ENCODE assay signal across 24 mouse cellular contexts in the genomic region with DNA sequence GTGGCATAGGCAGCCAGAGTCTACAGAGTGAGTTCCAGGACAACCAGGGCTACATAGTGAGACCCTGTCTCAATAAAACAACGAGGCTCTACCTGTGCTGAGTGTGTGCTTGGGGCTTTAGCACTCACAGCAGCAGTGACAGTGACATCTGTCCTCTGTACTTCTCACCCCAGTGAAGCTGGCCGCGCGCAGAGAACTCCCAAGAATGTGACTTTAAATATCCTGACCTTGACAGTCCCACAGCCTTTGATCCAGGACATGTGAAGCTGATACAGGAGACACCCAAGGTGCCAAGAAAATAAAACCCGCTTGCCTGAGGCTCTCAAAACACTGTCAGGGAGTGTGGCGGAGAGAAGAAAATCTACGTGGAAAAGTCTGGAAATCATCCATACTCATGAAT. TPM values are rescaled to one million over a fixed set of nuclear protein-coding genes. Genes with fewer than 3 reads are reported as not detected.
DNase-seq lines count a peak whose midpoint lies in the region; ATAC-seq and TF ChIP-seq lines count a peak whose summit lies in the region.
"Had no signal": no experiment of that assay in that cellular context is flagged by ENCODE, and none has a peak within 500 bp of the region (broad histone marks: within the 10 kb centered on the region; RNA-seq: fewer than 3 reads in every experiment).

No protein-coding gene starts in this region.

- H3K9me3 ChIP-seq in lung, embryonic 14.5 days (ENCODE audit: low read depth, low read length) = no peaks in the 10 kb centered on the region; the same call in 1 of the 2 replicates
- no peaks in the 10 kb centered on the region for H3K9me3 ChIP-seq in hindbrain, postnatal 0 days (ENCODE audit: low read length)
- H3K9me3 ChIP-seq: embryonic facial prominence, embryonic 15.5 days; midbrain, embryonic 15.5 days had no signal

- TF ChIP-seq CTCF in lung, embryonic 14.5 days (IDR thresholded peaks at IDR 0.05; ENCODE audit: low read depth) = no peak
- TF ChIP-seq CTCF in hindbrain, postnatal 0 days (IDR thresholded peaks at IDR 0.05; ENCODE audit: low read depth) = no peak

- no peaks in the 10 kb centered on the region for H3K27me3 ChIP-seq in lung, embryonic 14.5 days (ENCODE audit: insufficient read depth, low read length)
- H3K27me3 ChIP-seq in hindbrain, postnatal 0 days (ENCODE audit: insufficient read depth, low read length) = no peaks in the 10 kb centered on the region
- H3K27me3 ChIP-seq: CH12.LX; embryonic facial prominence, embryonic 15.5 days; forebrain, embryonic 13.5 days; midbrain, embryonic 15.5 days had no signal

- intact Hi-C loops in heart, postnatal 10 days (cut with DNase I) = no loop called here

- peaks cover under 1% of the 10 kb centered on the region; the same call in 1 of the 2 replicates for H3K4me1 ChIP-seq in lung, embryonic 14.5 days (ENCODE audit: insufficient read depth)
- H3K4me1 ChIP-seq in hindbrain, postnatal 0 days (ENCODE audit: insufficient read depth, low read length) = no peaks in the 10 kb centered on the region
- H3K4me1 ChIP-seq: forebrain, embryonic 13.5 days; midbrain, embryonic 10.5 days; midbrain, embryonic 15.5 days had no signal

- no peaks in the 10 kb centered on the region for H3K36me3 ChIP-seq in lung, embryonic 14.5 days (ENCODE audit: insufficient read depth)
- H3K36me3 ChIP-seq in hindbrain, postnatal 0 days (ENCODE audit: insufficient read depth, low read length) = no peaks in the 10 kb centered on the region
- H3K36me3 ChIP-seq: embryonic facial prominence, embryonic 10.5 days; embryonic facial prominence, embryonic 15.5 days; midbrain, embryonic 10.5 days; midbrain, embryonic 15.5 days had no signal

- H3K4me2 ChIP-seq in lung, embryonic 14.5 days = no peak overlapping the region
- no peak overlapping the region for H3K4me2 ChIP-seq in hindbrain, postnatal 0 days (ENCODE audit: low read depth, low read length)
- H3K4me2 ChIP-seq: embryonic facial prominence, embryonic 15.5 days; forebrain, embryonic 13.5 days; hindbrain, embryonic 14.5 days; midbrain, embryonic 15.5 days had no signal

- H3K9ac ChIP-seq in lung, embryonic 14.5 days = no peak overlapping the region
- no peak overlapping the region for H3K9ac ChIP-seq in hindbrain, postnatal 0 days (replicated peaks; ENCODE audit: low read length)
- H3K9ac ChIP-seq: embryonic facial prominence, embryonic 15.5 days; forebrain, embryonic 13.5 days; hindbrain, embryonic 14.5 days; liver, embryonic 14.5 days; midbrain, embryonic 15.5 days had no signal

- no peak overlapping the region for H3K4me3 ChIP-seq in lung, embryonic 14.5 days (ENCODE audit: low read depth, low read length)
- H3K4me3 ChIP-seq in hindbrain, postnatal 0 days (ENCODE audit: low read length) = no peak overlapping the region
- H3K4me3 ChIP-seq: embryonic facial prominence, embryonic 10.5 days; embryonic facial prominence, embryonic 15.5 days; forebrain, embryonic 13.5 days; midbrain, embryonic 10.5 days; midbrain, embryonic 15.5 days had no signal

- no peak for ATAC-seq in lung, embryonic 14.5 days (ENCODE audit: insufficient read depth)
- ATAC-seq in hindbrain, postnatal 0 days = no peak
- ATAC-seq: forebrain, embryonic 13.5 days; inflammation-experienced regulatory T-cells, adult 6 months; midbrain, embryonic 15.5 days had no signal

- no peak overlapping the region for H3K27ac ChIP-seq in lung, embryonic 14.5 days (ENCODE audit: low read depth)
- no peak overlapping the region for H3K27ac ChIP-seq in hindbrain, postnatal 0 days
- H3K27ac ChIP-seq: embryonic facial prominence, embryonic 10.5 days; embryonic facial prominence, embryonic 15.5 days; forebrain, embryonic 13.5 days; hindbrain, embryonic 14.5 days; liver, embryonic 14.5 days; midbrain, embryonic 10.5 days; midbrain, embryonic 15.5 days had no signal

- 27% methylated on average over 7 of the region's 7 CpGs for WGBS in lung, embryonic 14.5 days
- 76% methylated on average over 7 of the region's 7 CpGs for WGBS in hindbrain, postnatal 0 days

- peak; percentile 56 for DNase-seq in gastrocnemius, adult 18-20 months (ENCODE audit: low spot score)
- no peak for DNase-seq in gastrocnemius, adult 8-10 months (ENCODE audit: low spot score in 2 of 2)
- peak; percentile 46 for DNase-seq in lung, embryonic 14.5 days
- no peak for DNase-seq in lung, postnatal 10 days
- peak; percentile 43 to 56 for DNase-seq in heart, postnatal 10 days
- DNase-seq in urinary bladder, postnatal 4 days (ENCODE audit: low spot score in 2 of 2) = no peak
- DNase-seq in hindbrain, postnatal 0 days (ENCODE audit: low spot score) = no peak
- DNase-seq: adrenal gland, adult 8-10 months; cerebellum, adult 8-10 months; cerebellum, postnatal 25 days; kidney, adult 11 months; kidney, postnatal 14 days; liver; lung, adult 2 months had no signal

RNA-seq across cellular contexts. Expression of gene Ctdsp2, which starts 37.6 kb away (rescaled TPM):
- 100 to 1,000 TPM in 1 of 2 experiments, 10 to 100 TPM in 1; 84.5 to 110 TPM for total RNA-seq in gastrocnemius, adult 18-20 months (2021)
- 100 to 1,000 TPM; 103 to 118 (median 106) TPM for total RNA-seq in gastrocnemius, adult 8-10 months (2022)
- polyA plus RNA-seq in lung, embryonic 14.5 days (2014; fragmentation: Nextera tagmentation; extraction: Ambion mirVana) = 112 and 113 TPM in 2 replicates
- total RNA-seq in heart, postnatal 10 days (2021) = 100 to 1,000 TPM; 131 to 149 TPM
- 64.5 and 64.7 TPM in 2 replicates for total RNA-seq in hindbrain, postnatal 0 days (2014; rRNA removed)
- 15.0 and 16.7 TPM in 2 replicates for polyA plus RNA-seq in hindbrain, postnatal 0 days (2015; fragmentation: Nextera tagmentation; extraction: Ambion mirVana)

RNA-seq across cellular contexts. Expression of gene Atp23, which starts 39.8 kb away (rescaled TPM):
- 1 to 10 TPM; 1.5 to 1.6 TPM for total RNA-seq in gastrocnemius, adult 18-20 months (2021)
- 1 to 10 TPM; 1.4 to 2.5 (median 1.4) TPM for total RNA-seq in gastrocnemius, adult 8-10 months (2022)
- polyA plus RNA-seq in lung, embryonic 14.5 days (2014; fragmentation: Nextera tagmentation; extraction: Ambion mirVana) = 25.0 and 25.7 TPM in 2 replicates
- 1 to 10 TPM; 2.4 to 4.0 TPM for total RNA-seq in heart, postnatal 10 days (2021)
- total RNA-seq in hindbrain, postnatal 0 days (2014; rRNA removed) = 12.5 and 14.3 TPM in 2 replicates
- 19.1 and 20.2 TPM in 2 replicates for polyA plus RNA-seq in hindbrain, postnatal 0 days (2015; fragmentation: Nextera tagmentation; extraction: Ambion mirVana)

RNA-seq across cellular contexts. Expression of gene Avil, which starts 59.6 kb away (rescaled TPM):
- total RNA-seq in gastrocnemius, adult 18-20 months (2021) = 1 to 10 TPM; 2.9 to 3.6 TPM
- 1 to 10 TPM; 2.3 to 5.7 (median 3.6) TPM for total RNA-seq in gastrocnemius, adult 8-10 months (2022)
- 0.13 and 0.30 TPM in 2 replicates for polyA plus RNA-seq in lung, embryonic 14.5 days (2014; fragmentation: Nextera tagmentation; extraction: Ambion mirVana)
- total RNA-seq in heart, postnatal 10 days (2021) = under 1 TPM; 0.14 to 0.17 TPM
- total RNA-seq in hindbrain, postnatal 0 days (2014; rRNA removed) = 0.52 and 1.3 TPM in 2 replicates
- polyA plus RNA-seq in hindbrain, postnatal 0 days (2015; fragmentation: Nextera tagmentation; extraction: Ambion mirVana) = 0.98 and 1.4 TPM in 2 replicates
- total RNA-seq: megakaryocyte progenitor cell, adult 5-6 weeks had no signal

Comparison
In these comparisons a context has a peak if more than half of its experiments do, and no peak if none do; other contexts are left out.
1. DNase-seq: peak in gastrocnemius, adult 18-20 months (single experiment), lung, embryonic 14.5 days (single experiment) and heart, postnatal 10 days (2 of 2); none in gastrocnemius, adult 8-10 months (0 of 2), lung, postnatal 10 days (single experiment), urinary bladder, postnatal 4 days (0 of 2) and hindbrain, postnatal 0 days (single experiment).